Mouse (Mus musculus) CH12.LX (cell line): ENCODE results near the gene Actb. TPM values are rescaled to one million over a fixed set of nuclear protein-coding genes. Genes with fewer than 3 reads are reported as not detected.

Source experiments
- DNase-seq: peaks from one replicate; pipeline ENCODE4 v3.0.0-alpha.2; 2013; ENCODE audit errors: extremely low read depth
- H3K27ac ChIP-seq: 2 replicates; pipeline ENCODE4 v1.5.1; 2012; ENCODE audit warnings: low read depth, mild to moderate bottlenecking, control low read depth, moderate library complexity; ENCODE audit not compliant: insufficient read depth
- H3K27me3 ChIP-seq: replicated peaks from 2 replicates; pipeline ENCODE3; 2012; ENCODE audit warnings: inconsistent platforms
- H3K36me3 ChIP-seq, 2 experiments: replicated peaks in 1 of 2; 2 replicates each; pipeline versions ENCODE3 to v1.6.1; 2012; ENCODE audit warnings: inconsistent platforms in 1 of 2, low read length in 1 of 2, mild to moderate bottlenecking in 1 of 2, mixed read lengths in 1 of 2, moderate library complexity in 1 of 2; ENCODE audit not compliant: control insufficient read depth in 1 of 2, insufficient read depth in 1 of 2
- H3K4me1 ChIP-seq, 2 experiments: 2 replicates each; pipeline ENCODE4 v1.6.1; 2012; ENCODE audit warnings: inconsistent platforms in 1 of 2, moderate library complexity in 1 of 2; ENCODE audit not compliant: insufficient read depth in 2 of 2, control insufficient read depth in 1 of 2
- H3K4me2 ChIP-seq: 2 replicates; pipeline ENCODE4 v1.6.1; 2012; ENCODE audit warnings: low read depth, mild to moderate bottlenecking, control low read depth; ENCODE audit not compliant: poor library complexity, insufficient read depth, severe bottlenecking
- H3K4me3 ChIP-seq, 3 experiments: fragments of 150-350 bp in 1 of 3; sonication (generic) in 1 of 3; replicated peaks in 1 of 3; 2 replicates each; pipeline versions ENCODE3 to v1.5.1; 2011 to 2012; ENCODE audit warnings: low read depth in 2 of 3, low read length in 2 of 3, mild to moderate bottlenecking in 2 of 3, moderate library complexity in 2 of 3, control low read depth in 1 of 3, improper control_type of control experiment in 1 of 3, inconsistent platforms in 1 of 3, mixed read lengths in 1 of 3; ENCODE audit not compliant: poor library complexity in 1 of 3
- H3K79me2 ChIP-seq: replicated peaks from 2 replicates; pipeline ENCODE4 v1.6.1; 2012; ENCODE audit warnings: mild to moderate bottlenecking, moderate library complexity; ENCODE audit not compliant: control insufficient read depth, poor library complexity, insufficient read depth, severe bottlenecking; ENCODE audit errors: extremely low read depth
- H3K9ac ChIP-seq: 2 replicates; pipeline ENCODE4 v1.6.1; 2012; ENCODE audit warnings: low read depth, mild to moderate bottlenecking, control low read depth, moderate library complexity; ENCODE audit not compliant: insufficient read depth
- H3K9me3 ChIP-seq: replicated peaks from 2 replicates; pipeline ENCODE3; 2012; ENCODE audit warnings: low read length, inconsistent platforms, mixed read lengths
- BHLHE40 ChIP-seq: IDR thresholded peaks from 2 replicates; pipeline ENCODE4 v1.6.1; 2011; ENCODE audit warnings: mild to moderate bottlenecking, low read depth, low read length, improper control_type of control experiment
- CHD2 ChIP-seq: IDR thresholded peaks from 2 replicates; pipeline ENCODE4 v1.6.1; 2011; ENCODE audit warnings: low read length, improper control_type of control experiment
- CTCF ChIP-seq, 2 experiments: IDR thresholded peaks in 1 of 2; conservative IDR thresholded peaks in 1 of 2; 2 replicates each; pipeline ENCODE4 v1.5.1; 2011 to 2012; ENCODE audit warnings: low read depth in 2 of 2, low read length in 2 of 2, improper control_type of control experiment in 1 of 2, inconsistent platforms in 1 of 2, mild to moderate bottlenecking in 1 of 2, moderate library complexity in 1 of 2
- ELF1 ChIP-seq: IDR thresholded peaks from 2 replicates; pipeline ENCODE4 v1.6.1; 2014; ENCODE audit warnings: low read depth, mild to moderate bottlenecking, inconsistent platforms, low read length, improper control_type of control experiment
- ETS1 ChIP-seq: conservative IDR thresholded peaks from 2 replicates; pipeline ENCODE4 v1.6.1; 2012; ENCODE audit warnings: low read depth, mild to moderate bottlenecking, inconsistent platforms, low read length, improper control_type of control experiment, moderate library complexity
- HCFC1 ChIP-seq: IDR thresholded peaks from 2 replicates; pipeline ENCODE4 v1.6.1; 2012; ENCODE audit warnings: low read depth, mild to moderate bottlenecking, inconsistent platforms, low read length, improper control_type of control experiment
- IRF4 ChIP-seq: IDR thresholded peaks from 2 replicates; pipeline ENCODE4 v1.6.1; 2014; ENCODE audit warnings: low read depth, mild to moderate bottlenecking, inconsistent platforms, low read length, improper control_type of control experiment
- JUN ChIP-seq: IDR thresholded peaks from 2 replicates; pipeline ENCODE4 v1.6.1; 2011; ENCODE audit warnings: low read depth, mild to moderate bottlenecking, low read length, improper control_type of control experiment, moderate library complexity; ENCODE audit not compliant: insufficient read depth
- JUND ChIP-seq: conservative IDR thresholded peaks from 2 replicates; pipeline ENCODE4 v1.6.1; 2011; ENCODE audit warnings: low read depth, low read length, improper control_type of control experiment
- KAT2A ChIP-seq: IDR thresholded peaks from 2 replicates; pipeline ENCODE4 v1.6.1; 2012; ENCODE audit warnings: low read length, improper control_type of control experiment, inconsistent platforms; ENCODE audit not compliant: insufficient replicate concordance
- MAFK ChIP-seq: IDR thresholded peaks from 2 replicates; pipeline ENCODE4 v1.6.1; 2011; ENCODE audit warnings: low read length, improper control_type of control experiment; ENCODE audit not compliant: insufficient replicate concordance
- MAX ChIP-seq: IDR thresholded peaks from 2 replicates; pipeline ENCODE4 v1.6.1; 2011; ENCODE audit warnings: low read length, improper control_type of control experiment
- MAZ ChIP-seq: IDR thresholded peaks from 2 replicates; pipeline ENCODE4 v1.6.1; 2012; ENCODE audit warnings: low read depth, mild to moderate bottlenecking, inconsistent platforms, low read length, improper control_type of control experiment, moderate library complexity
- MEF2A ChIP-seq: IDR thresholded peaks from 2 replicates; pipeline ENCODE4 v1.6.1; 2014; ENCODE audit warnings: low read depth, mild to moderate bottlenecking, inconsistent platforms, low read length, improper control_type of control experiment, borderline replicate concordance
- MXI1 ChIP-seq: IDR thresholded peaks from 2 replicates; pipeline ENCODE4 v1.6.1; 2011; ENCODE audit warnings: mild to moderate bottlenecking, low read depth, low read length, improper control_type of control experiment
- MYC ChIP-seq: IDR thresholded peaks from 2 replicates; pipeline ENCODE4 v1.6.1; 2011; ENCODE audit warnings: low read depth, mild to moderate bottlenecking, improper control_type of control experiment, low read length
- NRF1 ChIP-seq: IDR thresholded peaks from 2 replicates; pipeline ENCODE4 v1.6.1; 2014; ENCODE audit warnings: low read depth, mild to moderate bottlenecking, inconsistent platforms, low read length, improper control_type of control experiment, moderate library complexity
- POLR2A ChIP-seq: IDR thresholded peaks from 2 replicates; pipeline ENCODE4 v1.6.1; 2011; ENCODE audit warnings: low read depth, mild to moderate bottlenecking, improper control_type of control experiment, low read length
- POLR2AphosphoS2 ChIP-seq: IDR thresholded peaks from 2 replicates; pipeline ENCODE4 v1.6.1; 2011; ENCODE audit warnings: low read depth, low read length, improper control_type of control experiment
- RAD21 ChIP-seq: IDR thresholded peaks from 2 replicates; pipeline ENCODE4 v1.6.1; 2011; ENCODE audit warnings: low read depth, mild to moderate bottlenecking, low read length, improper control_type of control experiment, moderate library complexity
- RCOR1 ChIP-seq: conservative IDR thresholded peaks from 2 replicates; pipeline ENCODE4 v1.6.1; 2012; ENCODE audit warnings: low read depth, mild to moderate bottlenecking, inconsistent platforms, low read length, improper control_type of control experiment
- SMC3 ChIP-seq: IDR thresholded peaks from 2 replicates; pipeline ENCODE4 v1.6.1; 2011; ENCODE audit warnings: low read depth, low read length, improper control_type of control experiment
- TBP ChIP-seq: conservative IDR thresholded peaks from 2 replicates; pipeline ENCODE4 v1.6.1; 2011; ENCODE audit warnings: low read depth, low read length, improper control_type of control experiment
- TCF12 ChIP-seq: IDR thresholded peaks from 2 replicates; pipeline ENCODE4 v1.6.1; 2014; ENCODE audit warnings: low read depth, mild to moderate bottlenecking, inconsistent platforms, low read length, improper control_type of control experiment
- UBTF ChIP-seq: IDR thresholded peaks from 2 replicates; pipeline ENCODE4 v1.6.1; 2012; ENCODE audit warnings: low read depth, mild to moderate bottlenecking, inconsistent platforms, low read length, improper control_type of control experiment, moderate library complexity
- USF2 ChIP-seq: conservative IDR thresholded peaks from 2 replicates; pipeline ENCODE4 v1.6.1; 2011; ENCODE audit warnings: low read depth, low read length, improper control_type of control experiment
- ZC3H11A ChIP-seq: IDR thresholded peaks from 2 replicates; pipeline ENCODE4 v1.6.1; 2012; ENCODE audit warnings: low read depth, mild to moderate bottlenecking, inconsistent platforms, low read length, improper control_type of control experiment
- ZMIZ1 ChIP-seq: IDR thresholded peaks from 2 replicates; pipeline ENCODE4 v1.6.1; 2012; ENCODE audit warnings: low read depth, mild to moderate bottlenecking, inconsistent platforms, low read length, improper control_type of control experiment
- ZNF384 ChIP-seq: IDR thresholded peaks from 2 replicates; pipeline ENCODE4 v1.6.1; 2012; ENCODE audit warnings: low read depth, low read length, improper control_type of control experiment, inconsistent platforms
- dilution Hi-C: fragments of 300-500 bp; cut with MboI; formaldehyde crosslinking; loops from 2 replicates; pipeline ENCODE4 v1.14.3; 2020; ENCODE audit warnings: low sequenced_read_pairs; ENCODE audit not compliant: extremely low pct_unique_long_range_greater_than_20kb, extremely low pct_ligation_motif_present
- in situ Hi-C: fragments of 300-500 bp; cut with MboI; formaldehyde crosslinking; loops from 3 replicates; pipeline ENCODE4 v1.14.3; 2019; ENCODE audit warnings: low sequenced_read_pairs, low pct_ligation_motif_present, low pct_unique_long_range_greater_than_20kb, mixed read lengths
- polyA plus RNA-seq: library from polyadenylated mRNA; unstranded; fragments of >175 nt; gene quantifications from 2 replicates; pipeline ENCODE4 v1.2.1, GENCODE M21; 2012; ENCODE audit warnings: low read depth; ENCODE audit not compliant: insufficient read length
- total RNA-seq, 2 experiments: library from RNA; depleted of rRNA; stranded (reverse); fragments of 300-350 nt in 1 of 2; fragments of >200 nt in 1 of 2; gene quantifications; 2 replicates each; pipeline ENCODE4 v1.2.3; 2012 to 2014

Gene Actb
- total and polyA plus RNA-seq, 3 experiments: 3,882 to 5,048 (median 4,756) TPM

- peaks cover 54 to 70% of the 10 kb centered on the region in 2 experiments for H3K36me3 ChIP-seq
- peak overlapping the region in 1 of 3 experiments; percentile 28 for H3K4me3 ChIP-seq
- H3K79me2 ChIP-seq: peaks cover 38% of the 10 kb centered on the region
- H3K4me2 ChIP-seq: 0 out of 2 replicates have a peak overlapping the region, but pooled peaks have one; percentile 10
- H3K4me1 ChIP-seq: peaks cover 12 to 41% of the 10 kb centered on the region in 2 experiments
- H3K27ac ChIP-seq: peak overlapping the region; percentile 35
- no peak for DNase-seq
- H3K27me3 ChIP-seq: no peaks in the 10 kb centered on the region
- H3K9ac ChIP-seq: no peak overlapping the region; the same call in 1 of the 2 replicates
- in situ Hi-C loops (no loop called here), dilution Hi-C loops (no loop called here)
- no peak for TF ChIP-seq KAT2A
- no peak; the same call in 1 of the 2 replicates for TF ChIP-seq CHD2
- no peak for TF ChIP-seq CTCF (conservative IDR thresholded peaks at IDR 0.05 in 1 of 2, IDR thresholded peaks at IDR 0.05 in 1 of 2; ENCODE audit: low read depth in 2 of 2, low read length in 2 of 2)
- TF ChIP-seq POLR2AphosphoS2: peak; percentile 93
- TF ChIP-seq RAD21: no peak
- no peak; the same call in 1 of the 2 replicates for TF ChIP-seq TCF12
- peak; percentile 69 for TF ChIP-seq POLR2A
- peak; percentile 1; the same call in 1 of the 2 replicates for TF ChIP-seq USF2
- no peak for TF ChIP-seq UBTF
- 0 out of 2 replicates have a peak, but pooled peaks have one; percentile 6 for TF ChIP-seq MAFK
- no peak for TF ChIP-seq ZC3H11A
- TF ChIP-seq JUN: no peak
- TF ChIP-seq TBP: no peak
- TF ChIP-seq HCFC1: no peak
- no peak for TF ChIP-seq IRF4
- TF ChIP-seq ZMIZ1: peak; percentile 95; the same call in 1 of the 2 replicates
- no peak for TF ChIP-seq NRF1
- TF ChIP-seq MAX: no peak
- no peaks in the 10 kb centered on the region for H3K9me3 ChIP-seq
These were observed 3.8 kb downstream of the Actb start for GRCm38 (mm10) chr5:142902506-142903314.

DNA sequence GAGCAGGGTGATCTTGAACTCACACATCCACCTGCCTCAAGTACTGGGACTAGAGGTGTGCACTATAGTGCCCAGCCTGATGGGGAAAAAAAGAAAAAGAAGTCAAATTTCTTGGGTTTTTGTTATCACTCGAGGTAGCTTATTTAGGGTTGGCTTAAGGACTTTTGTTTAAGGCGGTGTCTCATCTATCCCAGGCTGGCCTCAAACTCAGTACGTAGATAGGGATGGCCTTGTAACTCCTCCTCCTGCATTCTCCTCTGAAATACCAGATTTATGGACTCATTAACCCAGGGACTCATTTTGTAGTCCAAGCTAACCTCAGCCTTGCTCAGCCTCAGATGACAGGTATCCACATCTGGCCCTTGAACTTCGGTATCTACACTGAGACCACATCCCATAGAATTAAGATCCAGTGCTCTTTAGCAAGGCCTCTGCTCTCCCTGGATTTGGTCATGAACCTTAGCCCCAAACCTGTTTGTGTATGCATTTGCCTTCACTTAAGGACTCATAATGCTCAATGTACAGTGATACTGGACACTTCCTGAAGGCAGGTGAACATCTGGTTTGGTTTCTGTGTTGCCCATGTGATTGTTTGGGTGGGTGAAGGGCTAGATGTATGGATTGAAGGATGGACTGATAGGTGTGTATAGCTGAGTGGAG is 4.6 kb downstream of the Actb start:
- peak overlapping the region; percentile 35; the same call in 1 of the 2 replicates for H3K27ac ChIP-seq
- dilution Hi-C loops: no loop called here
- no peak overlapping the region for H3K9ac ChIP-seq
- TF ChIP-seq POLR2AphosphoS2 (peak; percentile 100), TBP (no peak), ZC3H11A (no peak), ZNF384 (no peak), KAT2A (no peak), MYC (no peak), MAX (no peak), MEF2A (no peak), SMC3 (no peak; the same call in 1 of the 2 replicates), JUND (no peak), RAD21 (no peak), TCF12 (no peak), BHLHE40 (no peak), ZMIZ1 (peak; percentile 97), MAZ (no peak), ELF1 (no peak), MXI1 (no peak), ETS1 (no peak), RCOR1 (0 out of 2 replicates have a peak, but pooled peaks have one; percentile 37)

More for the DNA sequence above, 4.6 kb downstream of the Actb start:
- peak; percentile 52 for DNase-seq
- Histone ChIP-seq H3K4me1 (peaks cover 10 to 36% of the 10 kb centered on the region in 2 experiments), H3K36me3 (peaks cover 54 to 74% of the 10 kb centered on the region in 2 experiments), H3K4me2 (no peak overlapping the region), H3K27me3 (no peaks in the 10 kb centered on the region), H3K9me3 (no peaks in the 10 kb centered on the region), H3K79me2 (peaks cover 32% of the 10 kb centered on the region), H3K4me3 (no peak overlapping the region)
- in situ Hi-C loops: no loop called here
